Mouse (Mus musculus) cortical plate, adult 2 months (tissue): ENCODE measurements at regions not wholly inside any gene's neighbourhood (a gene's known extent, or its start where the extent isn't known, plus 50 kb on each side); places are given as distances from the start of the nearest gene placed in this dataset.

ENCODE experiments used
- CTCF ChIP-seq: fragments of 200-500 bp; IDR thresholded peaks from 2 replicates; pipeline ENCODE4 v1.5.1; 2011; ENCODE audit warnings: mild to moderate bottlenecking, control low read depth, low read length; ENCODE audit not compliant: insufficient read depth; ENCODE audit errors: extremely low read depth
- POLR2A ChIP-seq: fragments of 200-500 bp; IDR thresholded peaks from 2 replicates; pipeline ENCODE4 v1.6.1; 2011; ENCODE audit warnings: mild to moderate bottlenecking, low read length, control low read depth; ENCODE audit not compliant: insufficient read depth; ENCODE audit errors: extremely low read depth

- TF ChIP-seq CTCF (no peak), POLR2A (no peak)
Observed at GRCm38 (mm10) chr15:48860627-48861026, 5024.1 kb upstream of the Gm7489 start.
